Mouse (Mus musculus) thymus, adult 2 months (tissue): ENCODE measurements at regions not wholly inside any gene's neighbourhood (a gene's known extent, or its start where the extent isn't known, plus 50 kb on each side); places are given as distances from the start of the nearest gene placed in this dataset.

Experiments
- DNase-seq: peaks from one replicate; pipeline ENCODE4 v3.0.0; 2021
- H3K27ac ChIP-seq: fragments of 200-500 bp; 2 replicates; pipeline ENCODE4 v1.5.1; 2012; ENCODE audit warnings: low read length, control low read depth; ENCODE audit not compliant: control insufficient read depth, insufficient read depth
- H3K27me3 ChIP-seq: fragments of 200-500 bp; 2 replicates; pipeline ENCODE4 v1.6.1; 2012; ENCODE audit warnings: mild to moderate bottlenecking, low read length, moderate library complexity, mixed read lengths; ENCODE audit not compliant: control insufficient read depth, insufficient read depth
- H3K36me3 ChIP-seq: fragments of 200-500 bp; 2 replicates; pipeline ENCODE4 v1.6.1; 2012; ENCODE audit warnings: mild to moderate bottlenecking, low read length, moderate library complexity; ENCODE audit not compliant: control insufficient read depth, insufficient read depth
- H3K4me1 ChIP-seq: fragments of 200-500 bp; replicated peaks from 2 replicates; pipeline ENCODE4 v1.6.1; 2012; ENCODE audit warnings: low read length; ENCODE audit not compliant: control insufficient read depth, insufficient read depth
- H3K4me3 ChIP-seq: fragments of 200-500 bp; 2 replicates; pipeline ENCODE4 v1.5.1; 2012; ENCODE audit warnings: mild to moderate bottlenecking, low read length, control low read depth, moderate library complexity; ENCODE audit not compliant: control insufficient read depth, insufficient read depth
- CTCF ChIP-seq: fragments of 200-500 bp; IDR thresholded peaks from 2 replicates; pipeline ENCODE4 v1.5.1; 2012; ENCODE audit warnings: mild to moderate bottlenecking, control low read depth, low read length, moderate library complexity, borderline replicate concordance; ENCODE audit not compliant: control insufficient read depth, poor library complexity, insufficient read depth; ENCODE audit errors: extremely low read depth
- POLR2A ChIP-seq: fragments of 200-500 bp; IDR thresholded peaks from 2 replicates; pipeline ENCODE4 v1.6.1; 2012; ENCODE audit warnings: mild to moderate bottlenecking, low read length, control low read depth, moderate library complexity; ENCODE audit not compliant: control insufficient read depth, poor library complexity, insufficient read depth; ENCODE audit errors: extremely low read depth
- WGBS: fragments of 180-500 bp; shearing (Covaris S2); methylation state at CpG from one replicate; pipeline ENCODE4 v1.1.7; 2018; 5-methylcytosine and 5-hydroxymethylcytosine counted together

- no peak overlapping the region for H3K4me3 ChIP-seq
- no peaks in the 10 kb centered on the region for H3K36me3 ChIP-seq
- no peaks in the 10 kb centered on the region for H3K4me1 ChIP-seq
- WGBS, result 95% methylated on average over 3 of the region's 3 CpGs
- no peaks in the 10 kb centered on the region for H3K27me3 ChIP-seq
- no peak for DNase-seq
- TF ChIP-seq POLR2A (no peak), CTCF (no peak)
- H3K27ac ChIP-seq, result no peak overlapping the region
Observed at GRCm38 (mm10) chr1:78050231-78050630, 146.7 kb downstream of the Pax3 start.

GRCm38 (mm10) chr1:78032336-78032735, 164.6 kb downstream of the Pax3 start:
- H3K36me3 ChIP-seq, result no peaks in the 10 kb centered on the region
- no peaks in the 10 kb centered on the region for H3K4me1 ChIP-seq
- no peak for DNase-seq
- no peaks in the 10 kb centered on the region for H3K27me3 ChIP-seq
- TF ChIP-seq POLR2A, result no peak
- TF ChIP-seq CTCF, result no peak
- no peak overlapping the region for H3K27ac ChIP-seq
- no peak overlapping the region for H3K4me3 ChIP-seq
- 96% methylated on average over 2 of the region's 2 CpGs for WGBS

- H3K27ac ChIP-seq, result no peak overlapping the region
- H3K4me3 ChIP-seq, result no peak overlapping the region
- H3K36me3 ChIP-seq, result no peaks in the 10 kb centered on the region
- TF ChIP-seq POLR2A, result no peak
- no peak for TF ChIP-seq CTCF
- H3K27me3 ChIP-seq, result no peaks in the 10 kb centered on the region
- no peaks in the 10 kb centered on the region for H3K4me1 ChIP-seq
- DNase-seq, result no peak
- WGBS, result 73% methylated on average over 6 of the region's 6 CpGs
Observed at GRCm38 (mm10) chr1:78021766-78022165, 175.2 kb downstream of the Pax3 start.

- Histone ChIP-seq H3K4me1 (no peaks in the 10 kb centered on the region), H3K27me3 (no peaks in the 10 kb centered on the region), H3K27ac (no peak overlapping the region), H3K36me3 (no peaks in the 10 kb centered on the region), H3K4me3 (no peak overlapping the region)
- DNase-seq, result no peak
- WGBS, result 91% methylated on average over 6 of the region's 6 CpGs
- no peak for TF ChIP-seq POLR2A
- TF ChIP-seq CTCF, result no peak
Observed at GRCm38 (mm10) chr1:78021014-78021413, 175.9 kb downstream of the Pax3 start.

GRCm38 (mm10) chr1:78017949-78018617, 178.9 kb downstream of the Pax3 start:
- TF ChIP-seq CTCF (no peak), POLR2A (no peak)
- Histone ChIP-seq H3K4me3 (no peak overlapping the region), H3K27ac (no peak overlapping the region), H3K36me3 (no peaks in the 10 kb centered on the region), H3K27me3 (no peaks in the 10 kb centered on the region), H3K4me1 (no peaks in the 10 kb centered on the region)
- no peak for DNase-seq
- 89% methylated on average over 6 of the region's 6 CpGs for WGBS

- no peak for TF ChIP-seq CTCF
- TF ChIP-seq POLR2A, result no peak
- WGBS, result 85% methylated on average over 18 of the region's 18 CpGs
Observed at GRCm38 (mm10) chr1:78016541-78017267, 180.2 kb downstream of the Pax3 start.

More at GRCm38 (mm10) chr1:78016541-78017267, 180.2 kb downstream of the Pax3 start:
- DNase-seq, result no peak
- Histone ChIP-seq H3K27ac (no peak overlapping the region), H3K4me3 (no peak overlapping the region), H3K4me1 (no peaks in the 10 kb centered on the region), H3K27me3 (no peaks in the 10 kb centered on the region), H3K36me3 (no peaks in the 10 kb centered on the region)
